Mouse (Mus musculus): ENCODE measurements around the gene 1110032F04Rik.
A peak's percentile ranks its signal among the peaks of the same experiment; 100 is the strongest.
"Not testable (repeated sequence)": the region's sequence is repeated elsewhere in the genome, so short reads cannot be mapped to it uniquely, and the experiment has no call there.

Gene 1110032F04Rik

GRCm38 (mm10) chr3:68869211-68869690, at the start of gene 1110032F04Rik:
Gene 1110032F04Rik (plus strand): TSS chr3:68869586.
- DNase-seq (ENCODE audit: low spot score in 2 of 2), result peak; percentile 10 to 31

GRCm38 (mm10) chr3:68821406-68821805, 48.0 kb upstream of the 1110032F04Rik start:
- no peak for DNase-seq (ENCODE audit: low spot score in 2 of 2)

- no peak for DNase-seq (ENCODE audit: low spot score in 2 of 2)
Observed at GRCm38 (mm10) chr3:68821926-68822341, 47.5 kb upstream of the 1110032F04Rik start.

- DNase-seq (ENCODE audit: low spot score in 2 of 2), result no peak
Observed at GRCm38 (mm10) chr3:68823876-68824764, 45.3 kb upstream of the 1110032F04Rik start.

GRCm38 (mm10) chr3:68824765-68825090, 44.7 kb upstream of the 1110032F04Rik start:
- no peak for DNase-seq (ENCODE audit: low spot score in 2 of 2)

- DNase-seq (ENCODE audit: low spot score in 2 of 2), result no peak
Observed at GRCm38 (mm10) chr3:68825151-68825550, 44.2 kb upstream of the 1110032F04Rik start.

GRCm38 (mm10) chr3:68827671-68828070, 41.7 kb upstream of the 1110032F04Rik start:
- no peak for DNase-seq (ENCODE audit: low spot score in 2 of 2)

- DNase-seq (ENCODE audit: low spot score in 2 of 2), result no peak
Observed at GRCm38 (mm10) chr3:68829944-68830343, 39.4 kb upstream of the 1110032F04Rik start.

GRCm38 (mm10) chr3:68836857-68837499, 32.4 kb upstream of the 1110032F04Rik start:
- no peak for DNase-seq (ENCODE audit: low spot score in 2 of 2)

- DNase-seq (ENCODE audit: low spot score in 2 of 2), result no peak
Observed at GRCm38 (mm10) chr3:68840206-68840605, 29.2 kb upstream of the 1110032F04Rik start.

- no peak for DNase-seq (ENCODE audit: low spot score in 2 of 2)
Observed at GRCm38 (mm10) chr3:68844025-68844424, 25.4 kb upstream of the 1110032F04Rik start.

GRCm38 (mm10) chr3:68848323-68848722, 21.1 kb upstream of the 1110032F04Rik start:
- DNase-seq (ENCODE audit: low spot score in 2 of 2), result no peak

GRCm38 (mm10) chr3:68852414-68852813, 17.0 kb upstream of the 1110032F04Rik start:
- DNase-seq (ENCODE audit: low spot score in 2 of 2), result no peak

- DNase-seq (ENCODE audit: low spot score in 2 of 2), result peak; percentile 14 to 33
Observed at GRCm38 (mm10) chr3:68869691-68870567, 543 bp downstream of the 1110032F04Rik start.

GRCm38 (mm10) chr3:68870568-68870950, 1.2 kb downstream of the 1110032F04Rik start:
- DNase-seq (ENCODE audit: low spot score in 2 of 2), result no peak

- no peak for DNase-seq (ENCODE audit: low spot score in 2 of 2)
Observed at GRCm38 (mm10) chr3:68874079-68874478, 4.7 kb downstream of the 1110032F04Rik start.

GRCm38 (mm10) chr3:68886845-68887244, 17.5 kb downstream of the 1110032F04Rik start:
- DNase-seq (ENCODE audit: low spot score in 2 of 2), result no peak

GRCm38 (mm10) chr3:68895426-68895825, 26.0 kb downstream of the 1110032F04Rik start:
- DNase-seq (ENCODE audit: low spot score in 2 of 2), result no peak

GRCm38 (mm10) chr3:68897154-68897553, 27.8 kb downstream of the 1110032F04Rik start:
- no peak for DNase-seq (ENCODE audit: low spot score in 2 of 2)

- not testable (repeated sequence) for DNase-seq (ENCODE audit: low spot score in 2 of 2)
Observed at GRCm38 (mm10) chr3:68902636-68903035, 33.2 kb downstream of the 1110032F04Rik start.

GRCm38 (mm10) chr3:68904902-68905778, 35.8 kb downstream of the 1110032F04Rik start:
- DNase-seq (ENCODE audit: low spot score in 2 of 2), result peak in 1 of 2 experiments; percentile 18

Measured in spleen, postnatal 10 days (tissue).